Mouse (Mus musculus) layer of hippocampus, postnatal 25 days (tissue): Measurements from ENCODE around the gene Dusp6. TPM values are rescaled to one million over a fixed set of nuclear protein-coding genes. Genes with fewer than 3 reads are reported as not detected.
"Not testable (repeated sequence)": the region's sequence is repeated elsewhere in the genome, so short reads cannot be mapped to it uniquely, and the experiment has no call there.

Source experiments
- DNase-seq, 2 experiments: peaks; one replicate each; pipeline ENCODE4 v3.0.0; 2022; ENCODE audit warnings: mixed read lengths in 2 of 2, low spot score in 1 of 2; ENCODE audit errors: extremely low spot score in 1 of 2
- total RNA-seq, 2 experiments: library from RNA; stranded (reverse); gene quantifications; 2 replicates each; pipeline ENCODE4 v1.2.3; 2021

Dusp6 gene
- total RNA-seq: 10 to 100 TPM; 74.9 to 93.5 TPM

DNA sequence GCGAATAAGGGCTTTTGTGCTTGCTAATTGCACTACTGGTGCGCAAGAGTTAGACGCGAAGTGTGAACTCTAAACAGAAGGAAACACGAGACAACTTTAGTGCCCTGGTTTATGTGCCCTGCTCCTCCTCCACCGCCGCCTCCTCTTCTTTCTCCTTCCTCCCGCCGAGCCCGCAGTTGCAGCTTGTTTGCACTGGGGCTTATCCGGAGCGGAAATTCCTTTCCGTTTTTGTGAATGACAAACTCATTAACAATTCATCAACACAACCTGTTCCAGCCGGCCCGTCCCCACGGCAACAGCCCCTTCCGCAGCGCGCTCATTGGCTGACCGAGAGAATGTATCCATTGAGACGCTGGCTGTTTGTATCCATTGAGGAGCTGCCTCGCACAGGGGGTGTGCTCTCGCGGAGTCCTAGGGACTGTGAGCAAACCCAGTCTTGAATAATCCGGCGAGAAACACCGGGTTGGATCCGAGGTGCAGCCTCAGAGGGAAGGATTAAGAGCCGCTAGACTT, at the start of gene Dusp6:
Gene Dusp6 (plus strand): TSS at position 365 of the 513 bp plus-strand sequence.
- DNase-seq: peak; percentile 85

DNA sequence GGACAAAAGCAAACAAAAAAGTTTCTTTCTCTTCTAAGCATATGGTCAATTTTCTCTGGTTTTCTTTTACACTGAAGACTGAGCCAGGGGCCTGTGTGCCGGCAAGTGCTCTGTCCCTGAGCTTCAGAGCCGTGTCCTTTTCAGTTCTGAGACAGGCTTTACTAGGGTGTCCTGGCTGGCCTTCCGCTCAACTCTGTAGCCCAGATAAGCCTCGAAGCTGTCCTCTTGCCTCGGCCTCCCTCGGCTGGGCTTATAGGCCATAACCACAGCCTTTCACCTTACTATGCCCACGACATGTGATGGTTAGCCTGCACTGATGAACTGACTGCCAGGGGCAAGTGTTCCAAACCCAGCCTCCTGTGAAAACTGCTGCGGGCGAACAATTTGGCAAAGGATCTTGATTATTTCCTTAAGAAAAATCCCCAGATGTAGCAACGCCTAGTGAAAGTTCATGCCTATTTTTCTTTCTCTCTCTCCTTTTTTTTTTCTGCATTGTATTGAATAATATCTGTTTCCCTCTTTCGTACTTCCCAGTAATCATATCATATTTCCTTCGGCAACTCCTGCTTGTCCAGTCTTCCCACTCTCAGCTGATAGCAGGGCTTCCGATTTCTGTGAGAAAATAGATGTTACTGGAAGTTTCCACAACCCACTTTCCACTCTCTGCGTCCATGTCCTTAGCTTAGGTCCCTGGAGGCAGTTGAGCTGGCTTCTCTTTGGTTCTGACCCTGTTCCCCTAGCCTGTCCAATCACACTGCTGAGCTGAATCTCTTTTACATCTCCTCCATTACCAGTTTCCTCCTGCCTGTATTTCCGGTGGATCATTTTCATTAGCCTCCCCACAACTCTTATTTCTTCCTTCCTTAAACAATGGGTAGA, 48.4 kb upstream of the Dusp6 start:
- DNase-seq: no peak

DNA sequence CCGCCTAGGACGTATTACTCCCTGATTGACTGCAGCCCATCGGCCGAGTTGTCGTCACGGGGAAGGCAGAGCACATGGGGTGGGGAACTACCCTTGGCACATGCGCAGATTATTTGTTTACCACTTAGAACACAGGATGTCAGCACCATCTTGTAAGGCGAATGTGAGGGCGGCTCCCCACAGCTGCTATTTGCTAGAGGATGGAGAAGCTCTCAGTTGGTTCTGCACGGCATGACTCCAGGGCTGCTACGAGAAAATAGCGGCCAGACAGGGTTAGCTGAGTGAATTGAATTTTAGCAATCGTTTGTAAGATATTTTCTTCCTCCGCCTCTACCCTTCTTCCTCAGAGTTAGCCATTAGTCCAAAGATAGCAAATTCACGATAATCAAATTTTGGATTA, 46.5 kb upstream of the Dusp6 start:
- DNase-seq: not testable (repeated sequence)

DNA sequence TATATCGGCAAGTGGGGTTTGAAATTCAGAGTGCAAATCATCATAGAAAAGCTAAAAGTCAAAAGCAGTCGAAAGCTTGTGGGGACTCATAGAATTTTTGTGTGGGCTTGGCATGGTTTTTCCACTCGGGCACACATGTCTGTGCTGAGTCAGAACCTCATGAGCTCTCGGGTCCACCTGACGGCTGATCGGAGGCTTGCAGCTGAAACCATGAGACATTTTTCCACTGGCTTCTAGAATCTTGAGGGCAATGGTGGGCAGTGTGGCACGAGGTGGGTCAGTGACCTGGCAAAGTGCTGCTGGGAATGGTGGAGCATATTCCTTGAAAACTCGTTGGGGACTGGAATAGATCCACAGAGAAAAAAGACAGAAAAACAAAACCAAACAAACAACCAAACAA, 41.5 kb upstream of the Dusp6 start:
- no peak for DNase-seq

DNA sequence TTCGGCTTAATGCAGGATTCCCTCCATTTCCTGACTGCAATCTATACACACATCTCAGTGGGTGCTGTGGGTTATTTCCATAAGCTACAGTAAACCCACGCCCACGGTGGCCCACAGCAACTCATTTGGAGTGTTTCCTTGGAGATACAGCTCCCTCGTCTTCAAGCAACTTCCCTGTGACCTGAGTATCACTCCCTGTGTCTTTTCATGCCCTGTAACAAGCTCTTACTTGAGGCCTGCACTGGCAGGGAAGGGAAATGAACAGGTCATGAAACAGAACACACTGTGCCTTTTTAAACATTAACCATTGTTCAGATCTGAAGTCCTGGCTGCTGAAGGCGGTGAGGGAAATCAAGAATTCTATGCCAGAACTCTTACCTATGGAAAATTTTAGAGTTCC, 40.3 kb upstream of the Dusp6 start:
- DNase-seq: no peak

DNA sequence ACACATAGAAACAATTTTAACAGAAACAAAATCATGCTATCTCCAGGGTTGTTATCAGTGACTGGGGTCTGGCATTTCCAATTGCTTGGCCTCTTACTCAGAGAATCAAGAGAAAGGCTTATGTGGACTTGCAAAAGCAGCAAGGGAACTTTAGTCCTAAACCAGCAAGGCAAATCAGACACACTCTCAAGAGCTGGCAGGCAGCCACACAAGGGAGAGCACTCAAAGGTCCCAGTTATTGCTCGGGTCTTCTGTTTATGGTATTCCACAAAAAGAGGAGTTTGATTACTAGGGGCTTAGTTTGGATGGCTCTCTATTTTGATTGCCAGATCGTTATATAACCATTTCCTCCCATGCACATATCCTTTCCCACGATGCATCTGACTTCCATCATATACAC, 38.8 kb upstream of the Dusp6 start:
- no peak for DNase-seq

DNA sequence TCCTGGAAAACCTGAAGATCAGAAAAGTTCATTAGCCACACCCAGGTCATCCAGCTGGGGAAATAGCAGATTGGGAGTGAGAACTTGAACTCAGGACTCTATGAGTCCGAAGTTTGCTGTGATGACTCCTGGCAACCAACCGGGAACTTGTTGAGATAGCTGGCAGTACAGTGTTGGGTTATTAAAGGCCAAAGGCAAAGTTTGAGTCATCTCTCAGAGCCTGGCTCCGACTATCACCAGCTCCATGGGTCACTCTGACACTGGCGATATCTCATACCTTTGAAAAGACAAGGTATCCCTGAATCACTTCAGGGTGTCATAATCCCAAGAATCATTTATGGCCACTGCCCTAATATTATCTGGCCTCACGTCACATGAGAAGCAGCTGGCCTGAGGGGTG, 36.2 kb upstream of the Dusp6 start:
- no peak for DNase-seq

DNA sequence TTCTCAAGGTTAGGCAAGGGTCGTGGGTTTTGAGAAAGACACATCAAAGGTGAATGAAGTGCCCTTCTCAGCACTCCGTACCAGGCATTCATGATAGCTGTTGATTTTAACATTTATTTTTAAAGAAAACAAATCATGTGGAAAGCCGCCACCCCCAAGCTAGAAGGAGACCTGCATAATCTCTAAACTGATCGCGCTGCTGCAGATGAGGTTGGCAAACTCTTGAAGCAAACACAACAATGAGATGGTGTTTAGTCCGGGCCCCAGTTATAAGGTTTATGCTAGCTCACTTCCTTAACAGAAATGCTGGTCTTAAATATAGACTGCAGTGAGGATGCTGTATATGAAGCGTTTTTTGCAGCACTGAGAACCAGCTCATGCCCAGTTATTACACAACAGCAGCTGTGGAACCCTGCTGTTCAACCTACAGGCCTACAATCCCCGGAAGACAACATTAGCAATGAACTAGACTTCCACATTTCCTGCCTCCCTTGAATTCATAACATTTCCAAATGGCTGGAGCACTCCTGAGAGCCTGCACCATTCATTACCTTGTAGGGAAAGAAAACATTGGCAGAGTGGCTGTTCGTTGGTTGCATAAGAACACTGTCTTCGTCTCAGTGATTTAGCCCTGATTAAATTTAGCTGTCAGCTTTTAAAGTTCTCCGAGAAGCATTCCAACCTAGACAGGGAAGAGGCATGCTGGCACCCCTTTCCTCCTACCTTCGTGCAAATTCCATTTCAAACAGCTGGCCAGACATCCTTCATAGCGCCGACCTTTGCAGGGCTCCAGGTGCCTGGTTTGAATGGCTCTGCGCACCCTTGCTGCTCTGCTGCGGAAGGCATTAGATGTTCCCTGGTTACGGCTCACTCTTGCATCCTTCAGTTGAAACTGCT, 34.8 kb upstream of the Dusp6 start:
- no peak for DNase-seq

DNA sequence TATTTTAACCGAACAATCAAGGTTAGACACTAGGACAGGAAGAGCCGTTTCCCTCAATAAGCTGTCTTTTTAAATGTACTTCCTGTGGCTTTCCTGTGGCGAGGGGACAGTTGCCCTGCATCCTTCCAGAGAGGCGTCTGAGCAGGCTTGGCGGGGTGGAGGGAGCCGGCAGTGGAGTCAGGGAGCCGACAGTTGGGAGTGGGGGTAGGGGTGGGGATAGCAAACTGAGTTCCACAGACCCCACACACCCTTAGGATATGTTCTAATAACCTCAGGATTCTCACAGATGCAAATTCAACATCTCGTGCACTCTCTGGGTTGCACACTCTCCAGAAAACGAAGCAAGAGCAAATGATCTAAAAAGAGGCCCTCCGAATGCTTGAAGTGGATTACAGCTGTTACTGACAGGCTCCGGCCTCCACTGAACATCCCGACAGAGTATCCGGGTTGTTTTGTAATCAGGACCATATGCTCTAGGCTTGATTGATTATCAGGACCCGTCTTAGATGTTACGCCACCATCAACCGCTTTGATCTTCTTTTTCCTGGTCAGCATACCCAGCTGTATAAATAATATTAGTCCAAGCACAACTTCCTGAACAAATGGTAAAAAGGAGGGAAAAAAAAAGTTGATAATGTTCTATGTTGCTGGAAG, 33.9 kb upstream of the Dusp6 start:
- no peak for DNase-seq

DNA sequence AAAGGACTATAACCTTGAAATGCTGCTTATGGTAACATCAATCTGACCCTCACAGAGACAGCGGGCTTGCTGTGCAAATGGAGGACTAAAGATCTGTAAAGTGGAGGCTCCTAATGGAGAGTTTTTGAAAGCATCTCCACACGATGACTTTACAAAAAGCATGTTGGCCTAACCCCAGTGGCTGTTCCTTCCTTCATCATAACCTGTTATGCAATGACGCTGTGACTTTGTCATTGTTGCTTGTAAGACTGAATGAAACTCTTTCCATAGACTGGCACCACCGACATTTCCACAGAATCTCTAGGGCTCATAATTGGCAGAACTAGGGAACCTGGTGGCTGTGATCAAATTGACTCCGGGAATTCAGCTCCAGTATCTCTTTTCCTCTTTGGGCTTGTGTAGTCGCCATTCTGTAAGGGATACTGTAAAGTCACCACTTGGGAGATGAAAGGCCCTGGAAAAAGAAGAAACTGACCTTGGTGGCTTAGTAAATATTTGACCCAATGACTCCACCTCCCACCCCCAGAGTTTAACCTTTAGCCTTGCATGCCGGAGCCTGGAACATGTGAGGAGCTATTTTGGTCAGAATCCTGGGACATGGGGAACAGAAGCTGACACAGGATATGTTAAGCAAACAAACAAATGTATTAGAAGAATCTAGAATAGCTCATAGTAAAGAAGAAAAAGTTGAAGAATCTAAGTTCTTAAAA, 30.4 kb upstream of the Dusp6 start:
- DNase-seq: no peak

DNA sequence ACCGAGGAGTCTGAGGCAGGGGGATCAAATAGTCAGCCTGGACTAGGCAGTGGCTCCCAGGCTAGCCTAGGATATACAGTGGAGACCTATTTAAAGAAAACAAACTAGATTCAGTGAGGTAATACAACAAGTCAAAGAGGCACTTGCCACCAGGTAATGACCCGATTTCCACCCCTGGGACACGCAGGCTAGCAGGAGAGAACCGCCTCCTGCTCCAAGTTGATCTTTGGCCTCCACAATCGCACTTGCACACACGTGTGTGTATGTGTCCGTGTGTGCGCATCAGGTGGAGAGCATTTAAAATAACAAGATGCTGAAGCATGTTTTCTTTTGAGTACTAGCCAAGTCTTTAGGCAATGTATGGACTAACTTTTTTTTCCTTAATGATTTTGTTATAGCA, 28.7 kb upstream of the Dusp6 start:
- DNase-seq: no peak

DNA sequence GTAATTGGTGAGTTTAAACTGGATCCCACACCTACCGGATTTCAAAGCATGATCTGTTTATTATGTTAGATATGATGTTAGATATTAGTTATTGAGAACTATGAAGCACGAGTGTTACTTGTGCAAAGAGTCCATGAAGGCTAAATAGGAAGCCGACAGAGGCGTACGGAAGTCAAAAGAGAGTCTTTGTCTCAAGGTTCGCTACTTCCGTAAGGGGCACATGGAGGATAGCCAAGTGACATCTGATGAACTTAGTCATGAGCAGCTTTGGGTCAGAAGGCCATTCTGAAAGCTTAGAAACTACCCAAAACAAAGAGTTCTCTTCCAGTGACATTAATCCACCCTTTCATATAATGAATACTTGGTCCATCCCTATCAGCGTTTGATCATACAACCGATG, 27.9 kb upstream of the Dusp6 start:
- no peak for DNase-seq

DNA sequence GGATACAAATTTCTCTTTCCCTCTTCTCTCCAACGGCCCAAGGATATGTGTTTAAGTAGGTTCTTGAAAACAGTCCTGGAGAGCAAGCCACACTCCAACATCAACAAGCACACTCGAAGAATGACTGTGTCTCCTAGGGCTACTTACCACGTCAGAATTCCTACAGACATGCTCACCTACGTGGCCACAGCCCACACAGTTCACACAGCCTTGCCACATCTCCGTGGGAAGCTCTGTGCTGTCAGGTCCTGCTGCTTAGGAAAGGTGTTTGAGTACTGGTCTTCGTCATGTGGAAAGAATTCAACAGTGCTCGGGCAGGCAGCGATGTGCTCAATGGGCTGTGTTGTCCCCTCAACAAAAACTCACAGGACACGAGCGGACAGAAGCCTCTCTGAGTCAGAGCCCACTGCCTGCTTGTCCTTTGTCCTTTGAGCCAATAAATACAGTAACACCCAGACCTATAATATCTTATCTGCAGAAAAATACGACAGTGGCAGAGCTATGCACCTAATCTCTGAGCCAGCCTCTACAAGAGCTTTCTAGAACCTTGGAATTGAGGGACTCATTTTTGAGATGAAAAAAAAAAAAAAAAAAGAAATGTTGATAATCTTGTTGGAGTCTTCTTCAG, 25.7 kb upstream of the Dusp6 start:
- DNase-seq: no peak

DNA sequence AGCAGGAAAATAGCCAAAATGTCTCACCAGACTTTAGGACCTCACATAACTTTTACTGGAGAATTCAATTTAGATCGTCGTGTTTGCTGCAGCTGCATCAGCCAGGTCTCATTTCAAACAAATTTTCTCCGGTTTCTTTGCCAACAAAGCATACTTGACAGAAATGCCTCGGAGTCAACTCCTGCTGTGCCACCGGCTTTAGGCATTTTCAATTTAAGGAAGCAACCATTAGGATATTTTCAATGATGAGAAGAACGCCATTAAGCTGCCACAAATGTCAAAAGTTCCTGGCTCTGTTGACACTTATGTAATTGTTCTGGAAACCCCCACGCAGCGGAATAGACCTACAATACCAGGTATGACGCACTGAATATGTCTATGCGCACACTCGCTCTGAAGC, 24.5 kb upstream of the Dusp6 start:
- DNase-seq: no peak

DNA sequence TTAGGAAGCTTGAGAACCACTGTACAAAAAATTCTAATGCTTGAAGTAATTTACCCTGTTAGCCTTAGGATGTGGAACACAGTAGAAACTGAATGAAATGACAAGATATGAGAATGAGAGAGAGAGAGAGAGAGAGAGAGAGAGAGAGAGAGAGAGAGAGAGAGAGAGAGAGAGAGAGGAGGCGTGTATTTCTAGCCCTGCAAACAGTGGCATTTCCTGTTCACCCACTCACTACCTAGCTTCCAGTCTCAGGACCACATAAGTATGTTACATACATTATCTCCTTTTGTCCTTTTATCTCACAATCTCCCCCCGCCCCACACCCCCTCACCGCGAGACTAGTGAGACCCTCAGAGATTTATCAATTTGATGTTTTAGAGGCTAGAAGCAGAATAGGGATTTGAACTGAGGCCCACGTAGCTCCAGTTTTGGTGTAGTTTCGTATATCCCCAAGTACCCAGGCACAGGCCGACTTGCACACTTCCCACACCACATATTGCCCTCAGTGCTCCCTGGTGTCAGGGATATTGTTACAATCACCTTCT, 21.7 kb upstream of the Dusp6 start:
- DNase-seq: no peak

DNA sequence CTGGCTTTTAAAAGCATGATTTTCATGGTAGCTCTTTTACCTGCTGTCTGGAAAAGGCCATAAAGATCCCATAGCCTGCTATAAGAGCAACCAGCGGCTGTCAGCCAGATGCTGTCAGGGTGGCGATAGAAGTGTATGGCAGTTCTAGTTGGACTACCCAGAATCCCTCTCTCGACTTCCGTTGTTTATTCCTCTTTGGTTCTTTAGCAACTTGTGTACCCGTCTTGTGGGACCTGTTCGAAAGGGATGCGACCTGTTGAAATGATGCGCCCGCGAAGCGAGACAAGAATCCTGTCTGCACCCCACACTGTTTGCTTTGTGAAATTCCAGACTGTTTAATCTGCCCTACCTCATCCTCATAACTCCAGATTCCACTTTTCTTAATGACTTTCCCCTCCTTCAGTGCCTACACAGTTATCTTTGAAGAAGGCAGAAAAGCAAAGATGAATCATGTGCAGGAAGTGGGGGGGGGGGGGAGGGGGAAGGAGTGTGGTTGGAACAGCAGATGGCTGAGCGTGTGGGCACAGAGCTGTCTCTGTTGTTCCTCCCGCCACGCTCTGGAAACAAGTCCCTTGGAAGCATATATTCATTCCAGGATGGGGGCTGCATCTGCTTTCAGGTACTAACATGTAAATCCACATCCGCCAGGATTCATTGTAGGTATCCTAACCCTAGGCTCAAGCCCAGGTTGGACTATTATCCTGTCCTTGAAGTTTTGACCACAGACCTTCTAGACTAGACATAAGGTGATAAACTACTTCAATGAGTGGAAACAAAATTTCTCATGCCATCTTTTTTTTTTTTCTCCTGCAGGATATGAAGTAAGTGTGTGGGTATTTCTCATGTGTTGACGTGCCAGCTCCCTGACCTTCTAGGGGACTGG, 21.0 kb upstream of the Dusp6 start:
- no peak for DNase-seq

DNA sequence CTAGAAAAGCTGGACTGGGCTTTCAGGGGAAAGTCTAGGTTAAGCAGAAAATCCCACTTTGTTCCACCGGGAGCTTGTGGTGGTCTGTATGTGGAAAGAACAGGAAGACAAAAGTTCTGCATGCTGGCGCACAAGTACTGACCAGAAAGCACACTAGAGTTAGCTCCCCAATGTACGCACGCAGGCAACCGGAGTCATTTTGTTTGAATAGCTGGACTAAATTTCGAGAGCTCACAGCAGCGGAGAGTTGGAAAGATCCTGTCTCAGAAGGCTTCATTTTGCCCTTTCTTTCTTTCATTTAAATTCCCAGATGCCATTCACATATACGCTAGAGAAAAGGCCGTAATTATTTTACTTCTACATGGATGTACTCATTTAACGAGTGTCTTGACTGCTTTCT, 20.3 kb upstream of the Dusp6 start:
- DNase-seq: no peak

DNA sequence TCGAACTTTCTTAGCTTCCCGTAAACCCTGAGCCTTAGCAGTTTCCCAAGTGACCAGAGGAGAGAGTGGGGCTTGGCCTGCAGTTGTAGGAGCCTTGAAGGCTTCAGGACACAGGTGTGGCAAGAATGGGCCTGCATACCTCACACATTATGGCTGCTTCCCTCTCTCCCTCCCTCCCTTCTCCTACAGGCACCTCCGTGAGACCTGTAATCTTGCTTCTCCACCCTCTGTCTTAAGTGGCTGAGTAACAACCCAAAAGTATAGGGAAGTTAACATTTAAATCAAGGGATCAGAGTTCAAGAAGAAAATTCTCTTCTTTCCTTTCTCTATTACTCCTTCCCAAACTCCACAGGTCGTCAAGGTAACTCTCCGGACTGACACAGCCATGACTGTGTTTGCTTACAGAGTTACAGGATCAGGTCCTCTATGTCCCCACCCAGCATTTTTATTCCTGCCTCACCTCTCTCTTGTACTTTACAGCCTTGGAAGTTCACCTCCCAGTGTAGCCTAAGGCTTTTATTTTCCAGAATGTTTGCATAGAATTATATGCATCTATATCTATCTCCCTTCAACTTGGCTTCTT, 19.0 kb upstream of the Dusp6 start:
- no peak for DNase-seq
